Mouse (Mus musculus): ENCODE measurements around the gene Brox. TPM values are rescaled to one million over a fixed set of nuclear protein-coding genes. Genes with fewer than 3 reads are reported as not detected.

Brox gene
- polyA plus RNA-seq, 1 experiment: 51.8 TPM

- TF ChIP-seq CTCF (IDR thresholded peaks at IDR 0.05; ENCODE audit: borderline replicate concordance, insufficient read depth, low read depth, low read length) (no peak), POLR2A (IDR thresholded peaks at IDR 0.05; ENCODE audit: borderline replicate concordance, insufficient read depth, low read length) (no peak)
- Histone ChIP-seq H3K27me3 (ENCODE audit: control insufficient read depth, insufficient read depth, low read length) (no peaks in the 10 kb centered on the region), H3K4me1 (ENCODE audit: control insufficient read depth, insufficient read depth, low read length) (no peaks in the 10 kb centered on the region), H3K4me3 (replicated peaks; ENCODE audit: insufficient read depth, low read depth, low read length) (no peak overlapping the region), H3K27ac (ENCODE audit: insufficient read depth, low read length) (no peak overlapping the region)
- DNase-seq: no peak
- WGBS: 71% methylated on average over 6 of the region's 6 CpGs
Measured at GRCm38 (mm10) chr1:183267666-183268065, 29.4 kb downstream of the Brox start.

- 75% methylated on average over 14 of the region's 14 CpGs for WGBS
- Histone ChIP-seq H3K4me1 (ENCODE audit: control insufficient read depth, insufficient read depth, low read length) (no peaks in the 10 kb centered on the region), H3K27me3 (ENCODE audit: control insufficient read depth, insufficient read depth, low read length) (no peaks in the 10 kb centered on the region)
Measured at GRCm38 (mm10) chr1:183265921-183266467, 31.1 kb downstream of the Brox start.

GRCm38 (mm10) chr1:183264145-183265008 lies 32.7 kb downstream of the Brox start:
- DNase-seq: no peak
- Histone ChIP-seq H3K4me3 (replicated peaks; ENCODE audit: insufficient read depth, low read depth, low read length) (no peak overlapping the region), H3K27me3 (ENCODE audit: control insufficient read depth, insufficient read depth, low read length) (no peaks in the 10 kb centered on the region), H3K27ac (ENCODE audit: insufficient read depth, low read length) (no peak overlapping the region), H3K4me1 (ENCODE audit: control insufficient read depth, insufficient read depth, low read length) (no peaks in the 10 kb centered on the region)
- TF ChIP-seq POLR2A (IDR thresholded peaks at IDR 0.05; ENCODE audit: borderline replicate concordance, insufficient read depth, low read length) (no peak), CTCF (IDR thresholded peaks at IDR 0.05; ENCODE audit: borderline replicate concordance, insufficient read depth, low read depth, low read length) (no peak)
- 81% methylated on average over 13 of the region's 13 CpGs for WGBS

More at GRCm38 (mm10) chr1:183265921-183266467, 31.1 kb downstream of the Brox start:
- no peak overlapping the region for H3K27ac ChIP-seq (ENCODE audit: insufficient read depth, low read length)
- TF ChIP-seq POLR2A (IDR thresholded peaks at IDR 0.05; ENCODE audit: borderline replicate concordance, insufficient read depth, low read length): no peak
- no peak for TF ChIP-seq CTCF (IDR thresholded peaks at IDR 0.05; ENCODE audit: borderline replicate concordance, insufficient read depth, low read depth, low read length)
- no peak overlapping the region for H3K4me3 ChIP-seq (replicated peaks; ENCODE audit: insufficient read depth, low read depth, low read length)
- DNase-seq: no peak

- H3K27me3 ChIP-seq (ENCODE audit: control insufficient read depth, insufficient read depth, low read length): no peaks in the 10 kb centered on the region
- DNase-seq: no peak
- 68% methylated on average over 10 of the region's 10 CpGs for WGBS
- TF ChIP-seq POLR2A (IDR thresholded peaks at IDR 0.05; ENCODE audit: borderline replicate concordance, insufficient read depth, low read length) (no peak), CTCF (IDR thresholded peaks at IDR 0.05; ENCODE audit: borderline replicate concordance, insufficient read depth, low read depth, low read length) (no peak)
- H3K27ac ChIP-seq (ENCODE audit: insufficient read depth, low read length): no peak overlapping the region
- no peaks in the 10 kb centered on the region for H3K4me1 ChIP-seq (ENCODE audit: control insufficient read depth, insufficient read depth, low read length)
- no peak overlapping the region for H3K4me3 ChIP-seq (replicated peaks; ENCODE audit: insufficient read depth, low read depth, low read length)
Measured at GRCm38 (mm10) chr1:183252574-183252973, 44.5 kb downstream of the Brox start.

GRCm38 (mm10) chr1:183251818-183252217 lies 45.3 kb downstream of the Brox start:
- no peak for DNase-seq
- Histone ChIP-seq H3K4me1 (ENCODE audit: control insufficient read depth, insufficient read depth, low read length) (no peaks in the 10 kb centered on the region), H3K27me3 (ENCODE audit: control insufficient read depth, insufficient read depth, low read length) (no peaks in the 10 kb centered on the region), H3K4me3 (replicated peaks; ENCODE audit: insufficient read depth, low read depth, low read length) (no peak overlapping the region), H3K27ac (ENCODE audit: insufficient read depth, low read length) (no peak overlapping the region)
- WGBS: 73% methylated on average over 2 of the region's 2 CpGs
- TF ChIP-seq CTCF (IDR thresholded peaks at IDR 0.05; ENCODE audit: borderline replicate concordance, insufficient read depth, low read depth, low read length) (no peak), POLR2A (IDR thresholded peaks at IDR 0.05; ENCODE audit: borderline replicate concordance, insufficient read depth, low read length) (no peak)

- Histone ChIP-seq H3K4me3 (replicated peaks; ENCODE audit: insufficient read depth, low read depth, low read length) (no peak overlapping the region), H3K27me3 (ENCODE audit: control insufficient read depth, insufficient read depth, low read length) (no peaks in the 10 kb centered on the region), H3K27ac (ENCODE audit: insufficient read depth, low read length) (no peak overlapping the region), H3K4me1 (ENCODE audit: control insufficient read depth, insufficient read depth, low read length) (no peaks in the 10 kb centered on the region)
- TF ChIP-seq POLR2A (IDR thresholded peaks at IDR 0.05; ENCODE audit: borderline replicate concordance, insufficient read depth, low read length) (no peak), CTCF (IDR thresholded peaks at IDR 0.05; ENCODE audit: borderline replicate concordance, insufficient read depth, low read depth, low read length) (no peak)
- no peak for DNase-seq
- WGBS: 75% methylated on average over 4 of the region's 4 CpGs
Measured at GRCm38 (mm10) chr1:183250612-183251011, 46.5 kb downstream of the Brox start.

GRCm38 (mm10) chr1:183248144-183248543 lies 48.9 kb downstream of the Brox start:
- Histone ChIP-seq H3K4me3 (replicated peaks; ENCODE audit: insufficient read depth, low read depth, low read length) (no peak overlapping the region), H3K27me3 (ENCODE audit: control insufficient read depth, insufficient read depth, low read length) (no peaks in the 10 kb centered on the region), H3K27ac (ENCODE audit: insufficient read depth, low read length) (no peak overlapping the region), H3K4me1 (ENCODE audit: control insufficient read depth, insufficient read depth, low read length) (no peaks in the 10 kb centered on the region)
- no peak for DNase-seq
- WGBS: 48% methylated on average over 1 of the region's 1 CpGs
- TF ChIP-seq CTCF (IDR thresholded peaks at IDR 0.05; ENCODE audit: borderline replicate concordance, insufficient read depth, low read depth, low read length) (no peak), POLR2A (IDR thresholded peaks at IDR 0.05; ENCODE audit: borderline replicate concordance, insufficient read depth, low read length) (no peak)

- WGBS: 76% methylated on average over 7 of the region's 7 CpGs
- Histone ChIP-seq H3K4me1 (ENCODE audit: control insufficient read depth, insufficient read depth, low read length) (no peaks in the 10 kb centered on the region), H3K27ac (ENCODE audit: insufficient read depth, low read length) (no peak overlapping the region), H3K4me3 (replicated peaks; ENCODE audit: insufficient read depth, low read depth, low read length) (no peak overlapping the region), H3K27me3 (ENCODE audit: control insufficient read depth, insufficient read depth, low read length) (no peaks in the 10 kb centered on the region)
- TF ChIP-seq POLR2A (IDR thresholded peaks at IDR 0.05; ENCODE audit: borderline replicate concordance, insufficient read depth, low read length) (no peak), CTCF (IDR thresholded peaks at IDR 0.05; ENCODE audit: borderline replicate concordance, insufficient read depth, low read depth, low read length) (no peak)
- no peak for DNase-seq
Measured at GRCm38 (mm10) chr1:183243293-183243692, 53.8 kb downstream of the Brox start.
